In genomic region chr2:73572539-73573372, GRCm38 (mm10) we compare ENCODE assay signal across 7 mouse cellular contexts. TPM values are rescaled to one million over a fixed set of nuclear protein-coding genes. Genes with fewer than 3 reads are reported as not detected.
DNase-seq lines count a peak whose midpoint lies in the region; ATAC-seq and TF ChIP-seq lines count a peak whose summit lies in the region.

No protein-coding gene starts in this region.

- TF ChIP-seq CTCF in layer of hippocampus, adult 2 months (conservative IDR thresholded peaks at IDR 0.05): peak; percentile 98

- H3K9me3 ChIP-seq in lung, embryonic 16.5 days (ENCODE audit: control insufficient read depth, low read length): no peaks in the 10 kb centered on the region

- no peak overlapping the region for H3K9ac ChIP-seq in lung, embryonic 16.5 days (ENCODE audit: low read length)

- peak; percentile 91 for ATAC-seq in frontal cortex, adult (ENCODE audit: low TSS enrichment)
- peak; percentile 43 to 75; a peak in 3 of 4 replicates for ATAC-seq in hematopoietic stem cell, adult 5-6 weeks (replicated peaks in 1 of 2; ENCODE audit: insufficient read depth in 1 of 2, low FRiP score in 2 of 2, low TSS enrichment in 1 of 2, low read depth in 1 of 2, poor library complexity in 2 of 2, severe bottlenecking in 2 of 2)
- peak; percentile 72 for ATAC-seq in lung, embryonic 16.5 days (ENCODE audit: low read depth)

- H3K4me1 ChIP-seq in lung, embryonic 16.5 days (replicated peaks; ENCODE audit: control insufficient read depth, insufficient read depth, low read length): no peaks in the 10 kb centered on the region

- peak; percentile 22 for DNase-seq in T-cell, adult 2 months (ENCODE audit: low spot score)
- DNase-seq in cerebellum, adult 9-10 months: peak; percentile 73
- DNase-seq in layer of hippocampus, adult 2 months (ENCODE audit: low spot score in 2 of 2): peak; percentile 92 to 95
- DNase-seq in retina, postnatal 1 day: peak; percentile 95

- H3K27ac ChIP-seq in layer of hippocampus, adult 2 months: peak overlapping the region; percentile 90
- H3K27ac ChIP-seq in lung, embryonic 16.5 days (ENCODE audit: low read length): no peak overlapping the region

- H3K36me3 ChIP-seq in lung, embryonic 16.5 days (ENCODE audit: control insufficient read depth, insufficient read depth, low read length): no peaks in the 10 kb centered on the region

- peak overlapping the region; percentile 6; the same call in 1 of the 2 replicates for H3K4me3 ChIP-seq in layer of hippocampus, adult 2 months
- 0 out of 2 replicates have a peak overlapping the region, but pooled peaks have one; percentile 3 for H3K4me3 ChIP-seq in lung, embryonic 16.5 days (ENCODE audit: low read length)

- peak overlapping the region; percentile 41 for H3K4me2 ChIP-seq in lung, embryonic 16.5 days (ENCODE audit: low read depth, low read length)

- no peaks in the 10 kb centered on the region for H3K27me3 ChIP-seq in lung, embryonic 16.5 days (ENCODE audit: control insufficient read depth, insufficient read depth, low read depth, low read length)

- WGBS in lung, embryonic 16.5 days: 41% methylated on average over 23 of the region's 23 CpGs

RNA-seq across cellular contexts. Expression of gene Chrna1, which starts 7.4 kb away (rescaled TPM):
- not detected in 2 replicates for total RNA-seq in hematopoietic stem cell, adult 5-6 weeks (2017)
- under 1 TPM; 0.42 to 0.54 TPM for total RNA-seq in layer of hippocampus, adult 2 months (2021)
- polyA plus RNA-seq in lung, embryonic 16.5 days (2015; fragmentation: Nextera tagmentation; extraction: Ambion mirVana): 0.26 and 0.53 TPM in 2 replicates

RNA-seq across cellular contexts. Expression of gene Wipf1, which starts 43.2 kb away (rescaled TPM):
- 18.8 and 24.3 TPM in 2 replicates for total RNA-seq in hematopoietic stem cell, adult 5-6 weeks (2017)
- 1 to 10 TPM; 8.1 to 10.0 TPM for total RNA-seq in layer of hippocampus, adult 2 months (2021)
- polyA plus RNA-seq in lung, embryonic 16.5 days (2015; fragmentation: Nextera tagmentation; extraction: Ambion mirVana): 9.4 and 12.6 TPM in 2 replicates

Comparison
In these comparisons a context has a peak if more than half of its experiments do, and no peak if none do; other contexts are left out.
1. DNase-seq: peak in every context shown above with its lines; median percentile 95 in retina, postnatal 1 day; 94 in layer of hippocampus, adult 2 months; 73 in cerebellum, adult 9-10 months; 22 in T-cell, adult 2 months.